Mouse (Mus musculus): ENCODE measurements around the gene Lhfp. TPM values are rescaled to one million over a fixed set of nuclear protein-coding genes. Genes with fewer than 3 reads are reported as not detected.

Gene Lhfp
- total RNA-seq, 2 experiments from 2014 or later: 30.2 to 37.0 TPM

- intact Hi-C loops (cut with DNase I): loop anchor here (10.0 kb wide), 1 partner anchor 296 kb away; no protein-coding TSS in a partner anchor
- no peak for DNase-seq (ENCODE audit: low spot score in 2 of 2)
Observed at GRCm38 (mm10) chr3:53038913-53039312, 2.4 kb upstream of the Lhfp start.

DNA sequence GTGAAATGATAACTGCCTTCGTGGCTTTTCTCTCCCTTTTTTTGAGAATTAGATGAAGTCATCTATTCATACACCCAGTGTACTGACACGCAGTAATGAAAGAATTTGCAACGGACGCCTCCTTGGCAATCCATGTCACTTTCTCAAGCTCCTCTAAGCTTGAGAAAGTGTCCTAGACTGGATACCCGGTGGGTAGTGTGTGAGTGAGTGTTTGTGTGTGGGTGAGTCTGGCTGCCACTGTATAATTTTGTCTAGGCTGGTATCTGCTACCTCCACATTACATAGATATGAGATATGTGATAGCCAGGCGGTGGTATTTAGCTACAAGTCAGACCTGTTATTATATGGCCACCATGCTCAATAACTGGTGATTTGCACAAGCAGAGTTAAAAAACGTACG is 1.6 kb upstream of the Lhfp start:
- DNase-seq (ENCODE audit: low spot score in 2 of 2): no peak
- intact Hi-C loops (cut with DNase I): loop anchor here (5.0 to 10.0 kb wide), 3 partner anchors 125 to 295 kb away; no protein-coding TSS in a partner anchor

GRCm38 (mm10) chr3:53040593-53041410 is 526 bp upstream of the Lhfp start:
- DNase-seq (ENCODE audit: low spot score in 2 of 2): no peak
- intact Hi-C loops (cut with DNase I): loop anchor here (5.0 to 10.0 kb wide), 2 partner anchors 124 to 216 kb away; no protein-coding TSS in a partner anchor

- intact Hi-C loops (cut with DNase I): loop anchor here (5.0 to 10.0 kb wide), 2 partner anchors 123 to 215 kb away; no protein-coding TSS in a partner anchor
- no peak for DNase-seq (ENCODE audit: low spot score in 2 of 2)
Observed at GRCm38 (mm10) chr3:53042240-53042567, 876 bp downstream of the Lhfp start.

DNA sequence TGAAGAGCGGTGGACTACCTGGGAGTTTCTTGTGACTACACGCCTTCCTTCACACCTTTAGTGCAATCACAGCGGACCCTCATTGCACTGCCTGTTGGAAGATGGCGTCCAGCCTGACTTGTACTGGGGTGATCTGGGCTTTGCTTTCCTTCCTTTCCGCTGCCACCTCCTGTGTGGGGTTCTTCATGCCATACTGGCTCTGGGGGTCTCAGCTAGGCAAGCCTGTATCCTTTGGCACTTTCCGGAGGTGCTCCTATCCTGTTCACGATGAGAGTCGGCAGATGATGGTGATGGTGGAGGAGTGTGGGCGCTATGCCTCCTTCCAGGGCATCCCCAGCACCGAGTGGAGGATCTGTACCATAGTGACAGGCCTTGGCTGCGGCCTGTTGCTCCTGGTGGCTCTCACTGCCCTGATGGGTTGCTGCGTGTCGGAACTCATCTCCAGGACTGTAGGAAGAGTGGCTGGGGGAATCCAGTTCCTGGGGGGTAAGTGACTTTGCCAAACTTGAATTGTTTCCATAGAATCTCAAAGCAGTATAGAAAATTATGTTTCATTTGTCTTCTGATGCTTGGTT is 2.0 kb downstream of the Lhfp start:
- intact Hi-C loops (cut with DNase I): loop anchor here (5.0 to 10.0 kb wide), 2 partner anchors 122 to 214 kb away; no protein-coding TSS in a partner anchor

GRCm38 (mm10) chr3:53044238-53044637 is 2.9 kb downstream of the Lhfp start:
- intact Hi-C loops (cut with DNase I): loop anchor here (5.0 to 10.0 kb wide), 2 partner anchors 121 to 213 kb away; no protein-coding TSS in a partner anchor
- DNase-seq (ENCODE audit: low spot score in 2 of 2): no peak

More for the DNA sequence above, 2.0 kb downstream of the Lhfp start:
- no peak for DNase-seq (ENCODE audit: low spot score in 2 of 2)

DNA sequence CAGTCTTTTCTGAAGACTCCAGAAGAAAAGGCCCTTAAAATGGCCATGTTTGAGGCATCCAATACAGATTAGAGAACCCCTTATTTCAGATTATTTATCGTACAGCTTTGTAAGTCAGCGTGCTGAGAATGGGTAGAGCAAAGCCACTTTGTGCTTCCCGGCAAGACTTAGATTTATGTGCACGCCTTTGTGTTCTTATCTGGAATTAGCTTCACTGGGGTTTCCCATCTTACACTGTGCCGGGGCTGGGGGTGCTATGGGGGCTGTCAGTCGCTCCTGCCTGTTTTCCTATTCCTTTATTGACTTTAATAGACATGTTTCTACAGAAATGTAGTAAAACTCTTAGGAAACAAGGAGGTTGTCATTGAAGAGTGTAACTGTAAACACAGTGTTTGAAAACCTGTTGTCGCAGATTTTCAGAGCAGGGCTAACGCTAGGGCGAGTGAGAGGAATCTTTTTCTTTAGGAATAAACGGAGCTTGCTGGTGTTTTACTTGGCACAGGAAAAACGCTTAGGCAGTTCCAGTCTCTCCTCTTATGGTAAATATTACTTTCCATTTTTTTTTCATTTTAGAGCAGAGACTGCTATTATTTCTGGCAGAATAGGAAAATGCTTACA is 3.5 kb downstream of the Lhfp start:
- DNase-seq (ENCODE audit: low spot score in 2 of 2): no peak
- intact Hi-C loops (cut with DNase I): loop anchor here (5.0 to 10.0 kb wide), 2 partner anchors 120 to 213 kb away; no protein-coding TSS in a partner anchor

- no peak for DNase-seq (ENCODE audit: low spot score in 2 of 2)
- intact Hi-C loops (cut with DNase I): loop anchor here (10.0 kb wide), 1 partner anchor 119 kb away; no protein-coding TSS in a partner anchor
Observed at GRCm38 (mm10) chr3:53045697-53046096, 4.4 kb downstream of the Lhfp start.

GRCm38 (mm10) chr3:53046371-53046770 is 5.0 kb downstream of the Lhfp start:
- no peak for DNase-seq (ENCODE audit: low spot score in 2 of 2)
- intact Hi-C loops (cut with DNase I): loop anchor here (10.0 kb wide), 1 partner anchor 118 kb away; no protein-coding TSS in a partner anchor

GRCm38 (mm10) chr3:53052385-53052784 is 11.1 kb downstream of the Lhfp start:
- DNase-seq (ENCODE audit: low spot score in 2 of 2): no peak
- intact Hi-C loops (cut with DNase I): no loop called here

GRCm38 (mm10) chr3:53056430-53056829 is 15.1 kb downstream of the Lhfp start:
- intact Hi-C loops (cut with DNase I): no loop called here
- no peak for DNase-seq (ENCODE audit: low spot score in 2 of 2)

DNA sequence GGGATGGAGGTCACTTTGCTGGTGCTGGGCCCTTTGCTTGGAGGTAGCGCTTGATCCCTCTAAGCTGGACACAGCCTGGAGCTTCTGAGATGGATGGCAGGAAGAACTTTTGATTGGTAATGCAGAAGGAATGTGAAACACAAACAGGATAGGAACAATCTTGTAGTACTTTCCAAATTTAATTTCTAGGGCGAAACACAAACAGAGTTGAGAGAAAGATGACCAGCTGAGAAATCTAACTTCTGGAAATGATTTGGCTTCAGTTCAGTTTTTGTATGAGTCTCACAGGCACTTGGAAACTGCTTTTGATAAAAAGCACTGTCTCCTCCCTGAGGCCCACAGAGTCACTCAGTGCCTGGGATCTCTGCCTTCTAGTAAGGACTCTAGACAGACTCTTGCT is 18.6 kb downstream of the Lhfp start:
- DNase-seq (ENCODE audit: low spot score in 2 of 2): no peak
- intact Hi-C loops (cut with DNase I): no loop called here

- DNase-seq (ENCODE audit: low spot score in 2 of 2): no peak
- intact Hi-C loops (cut with DNase I): no loop called here
Observed at GRCm38 (mm10) chr3:53063423-53064147, 22.3 kb downstream of the Lhfp start.

GRCm38 (mm10) chr3:53065267-53066094 is 24.2 kb downstream of the Lhfp start:
- DNase-seq (ENCODE audit: low spot score in 2 of 2): no peak
- intact Hi-C loops (cut with DNase I): no loop called here

DNA sequence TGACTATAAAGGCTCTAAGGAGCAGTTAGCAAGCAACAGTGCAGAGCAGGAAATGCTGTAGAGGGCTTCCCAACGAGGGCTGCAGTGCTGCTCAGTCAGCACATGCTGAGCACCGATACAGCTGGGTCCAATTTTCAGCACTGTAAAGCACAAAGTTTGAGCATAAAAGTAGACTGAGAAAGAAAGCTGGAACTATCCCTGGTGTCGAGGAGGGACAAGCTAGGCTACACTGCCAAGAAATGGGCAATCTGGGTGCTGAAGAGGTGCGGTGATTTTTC is 24.7 kb downstream of the Lhfp start:
- intact Hi-C loops (cut with DNase I): no loop called here
- no peak for DNase-seq (ENCODE audit: low spot score in 2 of 2)

- no peak for DNase-seq (ENCODE audit: low spot score in 2 of 2)
- intact Hi-C loops (cut with DNase I): no loop called here
Observed at GRCm38 (mm10) chr3:53068399-53068798, 27.1 kb downstream of the Lhfp start.

DNA sequence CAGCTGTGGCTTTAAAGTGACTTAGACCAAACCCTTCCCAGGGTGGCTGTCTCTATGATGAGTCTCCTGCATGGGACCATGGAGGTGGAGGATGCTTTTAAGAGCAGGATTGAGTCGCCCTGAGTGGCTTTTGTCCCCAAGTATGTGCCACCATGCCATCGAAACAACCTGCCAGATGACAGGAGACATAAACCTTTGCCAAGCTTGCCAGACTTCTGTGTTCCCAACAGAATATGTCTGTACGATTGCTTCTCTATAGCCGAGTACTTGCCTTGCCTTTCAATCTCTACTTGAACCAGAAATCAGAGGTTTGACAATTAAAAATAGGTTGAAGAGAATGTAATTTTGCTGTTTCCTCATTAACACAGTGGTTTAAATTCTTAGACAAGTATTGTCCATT is 32.9 kb downstream of the Lhfp start:
- DNase-seq (ENCODE audit: low spot score in 2 of 2): no peak
- intact Hi-C loops (cut with DNase I): no loop called here

DNA sequence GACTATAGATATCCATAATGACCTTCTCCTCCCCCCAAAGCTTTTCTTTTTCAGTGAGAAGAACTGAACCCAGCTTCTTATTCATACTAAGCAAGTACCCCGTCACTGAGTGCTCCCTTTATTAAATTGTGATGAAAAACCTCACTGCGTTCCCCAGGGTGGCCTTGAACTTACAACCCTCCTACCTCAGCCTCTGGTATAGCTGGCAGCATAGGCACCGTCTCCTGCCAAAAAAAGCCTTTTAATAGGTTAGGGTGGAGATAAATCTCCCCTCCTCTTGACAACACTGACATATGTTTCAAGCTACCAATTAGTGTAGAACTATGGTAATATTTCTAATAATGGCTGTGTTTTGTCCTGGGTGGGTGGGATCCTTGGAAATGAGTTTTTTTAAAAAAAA is 33.4 kb downstream of the Lhfp start:
- intact Hi-C loops (cut with DNase I): no loop called here

DNA sequence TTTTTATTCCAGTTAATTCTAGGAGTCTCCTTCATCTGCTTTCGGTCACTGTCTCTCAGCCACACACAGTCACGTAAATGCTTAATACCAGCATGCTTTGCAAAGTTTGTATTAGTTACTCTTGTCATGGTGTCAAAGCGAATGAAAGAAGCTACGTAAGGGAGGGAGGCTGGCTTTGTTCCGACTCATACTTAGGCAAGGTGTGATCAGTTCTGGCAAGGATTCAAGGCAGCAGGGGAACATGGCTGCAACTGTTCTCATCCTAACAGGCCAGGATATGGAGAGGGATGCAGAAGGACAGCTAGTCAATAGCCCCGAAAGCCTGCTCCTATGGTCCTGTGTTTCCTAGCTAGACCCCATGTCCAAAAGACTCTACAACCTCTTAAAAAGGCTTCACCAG is 39.0 kb downstream of the Lhfp start:
- intact Hi-C loops (cut with DNase I): no loop called here
- DNase-seq (ENCODE audit: low spot score in 2 of 2): no peak

More for the DNA sequence above, 33.4 kb downstream of the Lhfp start:
- no peak for DNase-seq (ENCODE audit: low spot score in 2 of 2)
